Mouse (Mus musculus) ES-E14 (cell line): ENCODE results near the gene Erc2. TPM values are rescaled to one million over a fixed set of nuclear protein-coding genes. Genes with fewer than 3 reads are reported as not detected.

Experiments
- DNase-seq: peaks from one replicate; pipeline ENCODE4 v3.0.0-alpha.2; 2013; ENCODE audit warnings: low read depth, low spot score
- H3K27ac ChIP-seq: 2 replicates; pipeline ENCODE4 v1.5.1; 2012; ENCODE audit warnings: low read depth, mild to moderate bottlenecking, low read length, moderate library complexity, mixed read lengths; ENCODE audit not compliant: poor library complexity, insufficient read depth, severe bottlenecking
- H3K36me3 ChIP-seq: 2 replicates; pipeline ENCODE4 v1.6.1; 2012; ENCODE audit warnings: mild to moderate bottlenecking, low read length, moderate library complexity, mixed read lengths; ENCODE audit not compliant: control insufficient read depth, poor library complexity, insufficient read depth, severe bottlenecking
- H3K4me1 ChIP-seq, 2 experiments: fragments of 150-350 bp in 1 of 2; sonication (generic) in 1 of 2; 2 replicates each; pipeline ENCODE4 v1.6.1; 2012; ENCODE audit warnings: low read length in 2 of 2, mild to moderate bottlenecking in 1 of 2, mixed read lengths in 1 of 2; ENCODE audit not compliant: control insufficient read depth in 2 of 2, insufficient read depth in 2 of 2, poor library complexity in 1 of 2
- H3K4me3 ChIP-seq, 2 experiments: fragments of 150-350 bp in 1 of 2; sonication (generic) in 1 of 2; 2 replicates each; pipeline ENCODE4 v1.5.1; 2012; ENCODE audit warnings: low read length in 2 of 2, low read depth in 1 of 2, mild to moderate bottlenecking in 1 of 2, mixed read lengths in 1 of 2; ENCODE audit not compliant: insufficient read depth in 1 of 2, poor library complexity in 1 of 2, severe bottlenecking in 1 of 2
- H3K9ac ChIP-seq: 2 replicates; pipeline ENCODE4 v1.6.1; 2012; ENCODE audit warnings: low read depth, mild to moderate bottlenecking, low read length, mixed read lengths; ENCODE audit not compliant: poor library complexity, insufficient read depth, severe bottlenecking
- H3K9me3 ChIP-seq: fragments of 150-350 bp; sonication (generic); 2 replicates; pipeline ENCODE4 v1.6.1; 2012; ENCODE audit warnings: low read depth, mild to moderate bottlenecking, low read length; ENCODE audit not compliant: control insufficient read depth, insufficient read depth
- CHD2 ChIP-seq: IDR thresholded peaks from 2 replicates; pipeline ENCODE4 v1.6.1; 2014; ENCODE audit warnings: mild to moderate bottlenecking, low read depth, low read length, inconsistent platforms
- HCFC1 ChIP-seq: IDR thresholded peaks from 2 replicates; pipeline ENCODE4 v1.6.1; 2012; ENCODE audit warnings: low read length, inconsistent platforms, borderline replicate concordance; ENCODE audit not compliant: insufficient read depth
- MAFK ChIP-seq: IDR thresholded peaks from 2 replicates; pipeline ENCODE4 v1.6.1; 2014; ENCODE audit warnings: mild to moderate bottlenecking, low read depth, low read length, inconsistent platforms; ENCODE audit not compliant: insufficient read depth
- ZC3H11A ChIP-seq: IDR thresholded peaks from 2 replicates; pipeline ENCODE4 v1.6.1; 2012; ENCODE audit warnings: low read depth, mild to moderate bottlenecking, inconsistent platforms, low read length, borderline replicate concordance
- ZNF384 ChIP-seq: IDR thresholded peaks from 2 replicates; pipeline ENCODE4 v1.6.1; 2012; ENCODE audit warnings: low read depth, low read length, inconsistent platforms
- in situ Hi-C, 2 experiments: fragments of 600-800 bp; cut with MboI; formaldehyde crosslinking; loops; one replicate each; pipeline ENCODE4 v1.15.1; 2025; ENCODE audit warnings: low sequenced_read_pairs in 2 of 2, inconsistent platforms in 1 of 2; ENCODE audit not compliant: unreplicated experiment in 2 of 2
- total RNA-seq: library from RNA; depleted of rRNA; stranded (reverse); fragments of 300-350 nt; gene quantifications from 2 replicates; pipeline ENCODE4 v1.2.3, GENCODE M21; 2012

Gene Erc2
- total RNA-seq, 1 experiment, result 9.1 TPM

- H3K9me3 ChIP-seq, result no peaks in the 10 kb centered on the region
- in situ Hi-C loops, result no loop called here
- no peaks in the 10 kb centered on the region for H3K4me1 ChIP-seq
- no peak overlapping the region for H3K9ac ChIP-seq
- TF ChIP-seq CHD2 (no peak), HCFC1 (no peak), ZNF384 (no peak), MAFK (no peak), ZC3H11A (no peak)
- H3K36me3 ChIP-seq, result no peaks in the 10 kb centered on the region
- no peak overlapping the region for H3K4me3 ChIP-seq
- no peak overlapping the region for H3K27ac ChIP-seq
- DNase-seq, result no peak
Observed at GRCm38 (mm10) chr14:28004023-28004422, 381.8 kb downstream of the Erc2 start.

DNA sequence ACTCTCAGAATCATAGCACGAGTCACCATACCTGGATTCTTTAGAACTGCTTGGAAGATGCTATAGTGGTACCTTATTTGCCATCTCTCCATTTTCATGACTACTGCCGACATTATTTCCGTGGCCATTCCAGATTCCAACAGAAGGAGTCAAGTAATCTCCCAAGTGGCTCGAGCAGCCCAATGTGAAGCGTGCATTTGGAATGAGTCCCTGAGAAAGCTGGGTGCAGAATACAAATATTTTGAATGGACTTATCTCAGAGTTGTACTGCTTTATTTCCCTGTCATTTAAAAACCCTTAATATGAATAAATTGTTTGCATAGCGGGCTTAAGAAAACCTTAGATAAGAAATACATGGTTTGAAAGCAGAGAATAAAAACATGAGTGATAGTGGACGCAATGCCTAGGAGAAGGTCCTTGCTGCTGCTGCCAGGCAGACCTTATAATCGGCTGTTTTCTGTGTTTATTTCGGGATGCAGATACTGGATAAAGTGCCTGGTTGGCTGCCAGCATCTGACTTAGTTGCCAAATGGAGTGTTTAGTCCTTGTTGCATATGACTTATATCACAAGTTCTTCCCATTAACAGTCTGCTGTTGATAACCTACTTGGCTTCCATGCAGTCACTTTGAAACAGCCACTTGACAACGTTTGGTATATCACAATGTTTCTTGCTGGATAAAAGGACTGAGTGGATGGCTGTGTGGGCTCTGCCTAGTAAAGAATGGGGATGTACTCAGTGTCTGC lies 388.5 kb downstream of the Erc2 start:
- no peak for DNase-seq
- Histone ChIP-seq H3K27ac (no peak overlapping the region), H3K9me3 (no peaks in the 10 kb centered on the region), H3K4me3 (no peak overlapping the region), H3K9ac (no peak overlapping the region), H3K36me3 (no peaks in the 10 kb centered on the region), H3K4me1 (no peaks in the 10 kb centered on the region)
- TF ChIP-seq ZNF384, result no peak
- TF ChIP-seq ZC3H11A, result no peak
- no peak for TF ChIP-seq MAFK
- no peak for TF ChIP-seq HCFC1
- TF ChIP-seq CHD2, result no peak
- in situ Hi-C loops, result no loop called here

- H3K27ac ChIP-seq, result no peak overlapping the region
- H3K9ac ChIP-seq, result no peak overlapping the region
- no peaks in the 10 kb centered on the region for H3K36me3 ChIP-seq
- H3K9me3 ChIP-seq, result no peaks in the 10 kb centered on the region
- in situ Hi-C loops, result no loop called here
- H3K4me3 ChIP-seq, result no peak overlapping the region
- no peak for TF ChIP-seq HCFC1
- no peak for TF ChIP-seq CHD2
- TF ChIP-seq ZC3H11A, result no peak
- TF ChIP-seq MAFK, result no peak
- TF ChIP-seq ZNF384, result no peak
- no peak for DNase-seq
- no peaks in the 10 kb centered on the region for H3K4me1 ChIP-seq
Observed at GRCm38 (mm10) chr14:28023199-28023598, 401.0 kb downstream of the Erc2 start.

DNA sequence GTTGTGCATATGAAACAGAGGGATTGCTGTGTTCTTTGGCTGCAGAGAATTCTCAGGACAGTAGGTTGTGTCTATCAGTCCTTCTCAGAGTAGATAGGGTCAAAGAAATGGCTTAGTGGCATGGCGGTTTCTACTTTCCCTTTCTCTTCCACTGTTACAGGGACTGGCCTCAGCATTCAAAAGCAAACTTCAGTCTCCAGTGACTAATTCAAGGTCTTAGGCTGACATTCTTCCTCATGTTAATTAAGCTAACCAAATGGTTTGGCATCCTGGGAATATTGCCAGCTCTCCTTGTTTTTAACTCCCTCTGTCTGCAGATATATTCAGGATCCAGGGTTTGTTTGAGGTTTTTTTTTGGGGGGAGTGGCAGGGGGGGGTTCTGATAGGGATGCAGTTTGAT lies 408.6 kb downstream of the Erc2 start:
- no peaks in the 10 kb centered on the region for H3K36me3 ChIP-seq
- no peak for DNase-seq
- no peak overlapping the region for H3K9ac ChIP-seq
- no peak overlapping the region for H3K4me3 ChIP-seq
- H3K9me3 ChIP-seq, result no peaks in the 10 kb centered on the region
- no peaks in the 10 kb centered on the region for H3K4me1 ChIP-seq
- TF ChIP-seq CHD2, result no peak
- TF ChIP-seq ZC3H11A, result no peak
- no peak for TF ChIP-seq HCFC1
- TF ChIP-seq ZNF384, result no peak
- no peak for TF ChIP-seq MAFK
- in situ Hi-C loops, result no loop called here
- no peak overlapping the region for H3K27ac ChIP-seq

DNA sequence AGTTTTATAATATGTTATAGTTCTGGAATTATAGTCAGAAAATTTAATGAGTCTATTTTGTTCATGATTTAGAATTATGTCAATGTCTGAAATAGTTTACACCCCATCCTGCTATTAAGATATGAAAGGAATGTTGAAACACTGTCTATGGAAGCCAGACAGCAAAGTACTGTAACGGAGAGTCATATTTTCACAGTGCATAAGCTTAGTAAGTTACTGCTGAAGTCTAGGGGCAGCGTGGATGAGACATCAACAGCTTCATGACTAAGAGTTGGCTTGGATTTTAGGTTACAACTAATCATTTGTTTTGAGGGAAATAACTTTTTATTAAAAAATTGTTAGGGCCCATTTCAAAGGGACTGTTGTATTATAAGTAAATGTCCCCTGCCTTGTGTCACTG lies 412.8 kb downstream of the Erc2 start:
- no peak for DNase-seq
- H3K4me3 ChIP-seq, result no peak overlapping the region
- in situ Hi-C loops, result no loop called here
- no peak overlapping the region for H3K27ac ChIP-seq
- no peaks in the 10 kb centered on the region for H3K36me3 ChIP-seq
- no peaks in the 10 kb centered on the region for H3K9me3 ChIP-seq
- H3K4me1 ChIP-seq, result no peaks in the 10 kb centered on the region
- no peak overlapping the region for H3K9ac ChIP-seq
- TF ChIP-seq MAFK (no peak), ZC3H11A (no peak), CHD2 (no peak), HCFC1 (no peak), ZNF384 (no peak)
